Mouse (Mus musculus): Measurements from ENCODE around the gene Cpt1b. TPM values are rescaled to one million over a fixed set of nuclear protein-coding genes. Genes with fewer than 3 reads are reported as not detected.

Cpt1b gene
- polyA plus RNA-seq, 1 experiment, result 5.9 TPM

GRCm38 (mm10) chr15:89461321-89461720 lies 35.7 kb upstream of the Cpt1b start:
- Histone ChIP-seq H3K27me3 (ENCODE audit: control insufficient read depth, insufficient read depth, insufficient read length) (peaks cover 59% of the 10 kb centered on the region), H3K4me3 (no peak overlapping the region), H3K4me2 (ENCODE audit: low read depth) (no peak overlapping the region), H3K79me2 (ENCODE audit: control insufficient read depth, insufficient read depth) (no peaks in the 10 kb centered on the region), H3ac (ENCODE audit: control insufficient read depth, insufficient read length) (no peak overlapping the region), H3K36me3 (ENCODE audit: control insufficient read depth, insufficient read depth) (no peaks in the 10 kb centered on the region)
- TF ChIP-seq MYOD1 (IDR thresholded peaks at IDR 0.05; ENCODE audit: control insufficient read depth in 1 of 3, insufficient read length in 2 of 3, low read depth in 2 of 3), result no peak
- no peak for TF ChIP-seq TCF12 (IDR thresholded peaks at IDR 0.05; ENCODE audit: insufficient read depth, poor library complexity, severe bottlenecking)
- no peak for TF ChIP-seq CEBPB (IDR thresholded peaks at IDR 0.05; ENCODE audit: insufficient read depth, poor library complexity, severe bottlenecking)
- no peak for TF ChIP-seq REST (IDR thresholded peaks at IDR 0.05; ENCODE audit: insufficient read depth, insufficient read length)
- no peak for TF ChIP-seq E2F4 (IDR thresholded peaks at IDR 0.05; ENCODE audit: insufficient read depth)
- TF ChIP-seq TCF3 (IDR thresholded peaks at IDR 0.05; ENCODE audit: insufficient read length, low read depth), result no peak
- no peak for TF ChIP-seq POLR2AphosphoS2 (IDR thresholded peaks at IDR 0.05; ENCODE audit: insufficient read length, low read depth)

GRCm38 (mm10) chr15:89460298-89460697 lies 34.6 kb upstream of the Cpt1b start:
- Histone ChIP-seq H3K79me2 (ENCODE audit: control insufficient read depth, insufficient read depth) (no peaks in the 10 kb centered on the region), H3K4me2 (ENCODE audit: low read depth) (no peak overlapping the region), H3K27me3 (ENCODE audit: control insufficient read depth, insufficient read depth, insufficient read length) (peaks cover 64% of the 10 kb centered on the region), H3ac (ENCODE audit: control insufficient read depth, insufficient read length) (no peak overlapping the region), H3K36me3 (ENCODE audit: control insufficient read depth, insufficient read depth) (no peaks in the 10 kb centered on the region), H3K4me3 (no peak overlapping the region)
- no peak for TF ChIP-seq CEBPB (IDR thresholded peaks at IDR 0.05; ENCODE audit: insufficient read depth, poor library complexity, severe bottlenecking)
- TF ChIP-seq TCF12 (IDR thresholded peaks at IDR 0.05; ENCODE audit: insufficient read depth, poor library complexity, severe bottlenecking), result no peak
- no peak for TF ChIP-seq POLR2AphosphoS2 (IDR thresholded peaks at IDR 0.05; ENCODE audit: insufficient read length, low read depth)
- TF ChIP-seq MYOD1 (IDR thresholded peaks at IDR 0.05; ENCODE audit: control insufficient read depth in 1 of 3, insufficient read length in 2 of 3, low read depth in 2 of 3), result no peak
- no peak for TF ChIP-seq TCF3 (IDR thresholded peaks at IDR 0.05; ENCODE audit: insufficient read length, low read depth)
- no peak for TF ChIP-seq REST (IDR thresholded peaks at IDR 0.05; ENCODE audit: insufficient read depth, insufficient read length)
- TF ChIP-seq MAX (IDR thresholded peaks at IDR 0.05; ENCODE audit: low read depth), result no peak
- no peak for TF ChIP-seq POLR2A (IDR thresholded peaks at IDR 0.05; ENCODE audit: insufficient read length, low read depth)
- no peak for TF ChIP-seq USF1 (IDR thresholded peaks at IDR 0.05; ENCODE audit: low read depth)
- TF ChIP-seq SRF (IDR thresholded peaks at IDR 0.05; ENCODE audit: control insufficient read depth, insufficient read length, low read depth), result no peak
- TF ChIP-seq E2F4 (IDR thresholded peaks at IDR 0.05; ENCODE audit: insufficient read depth), result no peak
- no peak for TF ChIP-seq MYOG (IDR thresholded peaks at IDR 0.05; ENCODE audit: control insufficient read depth in 1 of 3, insufficient read depth in 1 of 3, insufficient read length in 2 of 3, low read depth in 2 of 3)

GRCm38 (mm10) chr15:89459821-89460220 lies 34.2 kb upstream of the Cpt1b start:
- no peaks in the 10 kb centered on the region for H3K36me3 ChIP-seq (ENCODE audit: control insufficient read depth, insufficient read depth)

GRCm38 (mm10) chr15:89458942-89459341 lies 33.3 kb upstream of the Cpt1b start:
- no peaks in the 10 kb centered on the region for H3K36me3 ChIP-seq (ENCODE audit: control insufficient read depth, insufficient read depth)
- H3K4me3 ChIP-seq, result no peak overlapping the region
- H3ac ChIP-seq (ENCODE audit: control insufficient read depth, insufficient read length), result no peak overlapping the region
- H3K79me2 ChIP-seq (ENCODE audit: control insufficient read depth, insufficient read depth), result no peaks in the 10 kb centered on the region
- TF ChIP-seq TCF3 (IDR thresholded peaks at IDR 0.05; ENCODE audit: insufficient read length, low read depth) (no peak), E2F4 (IDR thresholded peaks at IDR 0.05; ENCODE audit: insufficient read depth) (no peak), TCF12 (IDR thresholded peaks at IDR 0.05; ENCODE audit: insufficient read depth, poor library complexity, severe bottlenecking) (no peak), POLR2AphosphoS2 (IDR thresholded peaks at IDR 0.05; ENCODE audit: insufficient read length, low read depth) (no peak), POLR2A (IDR thresholded peaks at IDR 0.05; ENCODE audit: insufficient read length, low read depth) (no peak), MYOG (IDR thresholded peaks at IDR 0.05; ENCODE audit: control insufficient read depth in 1 of 3, insufficient read depth in 1 of 3, insufficient read length in 2 of 3, low read depth in 2 of 3) (no peak), MAX (IDR thresholded peaks at IDR 0.05; ENCODE audit: low read depth) (no peak), MYOD1 (IDR thresholded peaks at IDR 0.05; ENCODE audit: control insufficient read depth in 1 of 3, insufficient read length in 2 of 3, low read depth in 2 of 3) (no peak), REST (IDR thresholded peaks at IDR 0.05; ENCODE audit: insufficient read depth, insufficient read length) (no peak), CEBPB (IDR thresholded peaks at IDR 0.05; ENCODE audit: insufficient read depth, poor library complexity, severe bottlenecking) (no peak)
- no peak overlapping the region for H3K4me2 ChIP-seq (ENCODE audit: low read depth)
- H3K27me3 ChIP-seq (ENCODE audit: control insufficient read depth, insufficient read depth, insufficient read length), result peaks cover 72% of the 10 kb centered on the region

More at GRCm38 (mm10) chr15:89459821-89460220, 34.2 kb upstream of the Cpt1b start:
- no peak for TF ChIP-seq TCF3 (IDR thresholded peaks at IDR 0.05; ENCODE audit: insufficient read length, low read depth)
- Histone ChIP-seq H3K79me2 (ENCODE audit: control insufficient read depth, insufficient read depth) (no peaks in the 10 kb centered on the region), H3K4me2 (ENCODE audit: low read depth) (no peak overlapping the region), H3K4me3 (no peak overlapping the region), H3K27me3 (ENCODE audit: control insufficient read depth, insufficient read depth, insufficient read length) (peaks cover 69% of the 10 kb centered on the region), H3ac (ENCODE audit: control insufficient read depth, insufficient read length) (no peak overlapping the region)

GRCm38 (mm10) chr15:89455642-89456041 lies 30.0 kb upstream of the Cpt1b start:
- Histone ChIP-seq H3K4me3 (no peak overlapping the region), H3K27me3 (ENCODE audit: control insufficient read depth, insufficient read depth, insufficient read length) (peaks cover 70% of the 10 kb centered on the region), H3K36me3 (ENCODE audit: control insufficient read depth, insufficient read depth) (no peaks in the 10 kb centered on the region), H3K79me2 (ENCODE audit: control insufficient read depth, insufficient read depth) (no peaks in the 10 kb centered on the region), H3K4me2 (ENCODE audit: low read depth) (no peak overlapping the region), H3ac (ENCODE audit: control insufficient read depth, insufficient read length) (no peak overlapping the region)
- TF ChIP-seq USF1 (IDR thresholded peaks at IDR 0.05; ENCODE audit: low read depth), result no peak
